Mouse (Mus musculus): Measurements from ENCODE around the gene Actg1. TPM values are rescaled to one million over a fixed set of nuclear protein-coding genes. Genes with fewer than 3 reads are reported as not detected.

Gene Actg1
- total and polyA plus RNA-seq, 2 experiments: 68.0 to 158 TPM

DNA sequence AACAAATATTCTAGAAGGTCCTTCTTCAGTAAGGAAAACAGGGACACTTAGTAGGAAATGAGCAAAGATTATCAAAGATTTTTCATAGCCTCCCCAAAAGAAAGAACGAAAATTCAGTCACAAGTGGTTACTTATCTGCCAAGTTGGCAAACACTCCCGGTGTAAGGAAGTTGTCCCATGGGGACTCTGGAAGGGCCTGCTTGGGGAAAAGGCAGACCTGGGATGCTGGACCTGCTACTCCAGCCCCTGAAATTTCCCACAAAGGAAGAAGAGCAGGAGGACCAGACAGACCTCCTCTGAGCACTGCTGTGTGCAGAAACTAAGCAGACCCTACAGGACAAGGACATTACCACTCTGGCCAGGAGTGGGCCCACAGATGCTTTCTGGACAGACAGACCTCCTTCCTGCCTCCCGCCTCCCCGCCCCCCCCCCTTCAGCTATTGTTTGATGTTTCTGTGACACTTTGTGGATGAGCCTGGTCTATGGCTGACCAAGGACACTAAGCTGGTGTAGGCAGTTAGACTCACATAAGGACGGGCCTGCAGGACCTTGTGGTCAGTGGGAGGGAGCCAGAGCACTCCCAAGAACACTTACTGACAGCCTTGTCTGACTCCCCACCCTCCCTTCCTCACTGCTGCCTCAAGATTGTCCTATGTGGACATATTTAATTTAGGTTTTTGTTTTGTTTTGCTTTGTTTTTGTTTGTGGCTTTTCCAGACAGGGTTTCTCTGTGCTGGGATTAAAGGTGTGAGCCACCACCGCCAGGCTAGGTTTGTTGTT is 34.2 kb downstream of the Actg1 start:
- TF ChIP-seq POLR2A (IDR thresholded peaks at IDR 0.05; ENCODE audit: extremely low read depth, insufficient read depth, low read length) (no peak), CTCF (IDR thresholded peaks at IDR 0.05; ENCODE audit: low read depth, low read length) (no peak)
- Histone ChIP-seq H3K4me1 (ENCODE audit: control insufficient read depth, insufficient read depth, low read length) (peaks cover 7% of the 10 kb centered on the region; the same call in 1 of the 2 replicates), H3K36me3 (ENCODE audit: control insufficient read depth, insufficient read depth, low read length) (no peaks in the 10 kb centered on the region), H3K9ac (ENCODE audit: low read depth, low read length) (no peak overlapping the region), H3K79me2 (ENCODE audit: control insufficient read depth, insufficient read depth, low read length) (no peaks in the 10 kb centered on the region), H3K4me3 (ENCODE audit: insufficient read depth, low read depth, low read length) (no peak overlapping the region), H3K27ac (replicated peaks; ENCODE audit: insufficient read depth, low read depth, low read length) (no peak overlapping the region), H3K27me3 (ENCODE audit: control insufficient read depth, insufficient read depth, low read length) (no peaks in the 10 kb centered on the region)
- DNase-seq (ENCODE audit: extremely low read depth, low read depth, low spot score): no peak
- WGBS: 69% methylated on average over 6 of the region's 6 CpGs

DNA sequence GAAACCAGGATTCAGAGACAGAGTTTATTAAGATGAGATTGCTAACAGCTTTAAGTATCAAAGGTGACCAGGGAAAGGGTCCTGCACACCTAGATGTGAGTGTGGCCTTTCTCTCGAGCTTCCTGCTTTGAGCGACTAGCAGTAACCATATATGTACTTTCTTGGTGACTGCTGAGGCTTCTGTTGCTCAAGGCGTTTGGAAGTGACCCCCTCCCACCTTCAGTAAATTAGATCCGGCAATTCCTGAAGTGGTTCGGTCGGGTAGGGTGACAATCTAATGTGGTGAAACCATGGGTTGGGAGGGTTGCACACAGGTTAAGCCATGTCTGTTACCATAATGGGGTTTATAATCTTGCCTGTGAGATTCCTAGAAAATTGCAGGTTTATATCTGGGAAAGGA is 36.3 kb downstream of the Actg1 start:
- H3K36me3 ChIP-seq (ENCODE audit: control insufficient read depth, insufficient read depth, low read length): no peaks in the 10 kb centered on the region
- no peak overlapping the region for H3K27ac ChIP-seq (replicated peaks; ENCODE audit: insufficient read depth, low read depth, low read length)
- DNase-seq (ENCODE audit: extremely low read depth, low read depth, low spot score): no peak
- no peaks in the 10 kb centered on the region for H3K79me2 ChIP-seq (ENCODE audit: control insufficient read depth, insufficient read depth, low read length)
- H3K4me1 ChIP-seq (ENCODE audit: control insufficient read depth, insufficient read depth, low read length): peaks cover 10% of the 10 kb centered on the region
- 94% methylated on average over 6 of the region's 6 CpGs for WGBS
- H3K27me3 ChIP-seq (ENCODE audit: control insufficient read depth, insufficient read depth, low read length): no peaks in the 10 kb centered on the region
- TF ChIP-seq CTCF (IDR thresholded peaks at IDR 0.05; ENCODE audit: low read depth, low read length) (no peak), POLR2A (IDR thresholded peaks at IDR 0.05; ENCODE audit: extremely low read depth, insufficient read depth, low read length) (no peak)
- H3K9ac ChIP-seq (ENCODE audit: low read depth, low read length): no peak overlapping the region
- no peak overlapping the region for H3K4me3 ChIP-seq (ENCODE audit: insufficient read depth, low read depth, low read length)

DNA sequence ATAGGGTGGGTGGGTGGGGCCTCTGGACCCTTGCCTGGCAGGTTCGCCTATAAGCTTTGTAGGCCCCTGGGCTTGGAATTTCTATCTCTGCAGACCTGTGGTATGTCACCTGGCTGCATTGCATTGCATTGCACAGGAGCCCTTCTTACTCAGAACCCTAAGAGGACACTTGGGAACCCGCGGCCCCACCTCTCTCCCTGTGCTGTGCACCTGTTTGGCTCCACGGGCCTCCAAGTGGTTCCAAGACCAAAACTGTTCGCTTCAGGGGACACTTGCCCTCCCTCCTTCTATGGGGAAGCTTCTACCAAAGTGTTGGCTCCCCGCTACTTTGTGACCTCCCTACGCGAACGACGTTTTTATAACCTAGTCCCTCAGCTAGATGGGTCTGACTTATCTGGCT is 36.8 kb downstream of the Actg1 start:
- H3K4me1 ChIP-seq (ENCODE audit: control insufficient read depth, insufficient read depth, low read length): peaks cover 6% of the 10 kb centered on the region
- H3K79me2 ChIP-seq (ENCODE audit: control insufficient read depth, insufficient read depth, low read length): no peaks in the 10 kb centered on the region
- H3K27ac ChIP-seq (replicated peaks; ENCODE audit: insufficient read depth, low read depth, low read length): no peak overlapping the region
- WGBS: 76% methylated on average over 10 of the region's 10 CpGs
- no peak for DNase-seq (ENCODE audit: extremely low read depth, low read depth, low spot score)
- TF ChIP-seq CTCF (IDR thresholded peaks at IDR 0.05; ENCODE audit: low read depth, low read length) (no peak), POLR2A (IDR thresholded peaks at IDR 0.05; ENCODE audit: extremely low read depth, insufficient read depth, low read length) (no peak)
- no peak overlapping the region for H3K9ac ChIP-seq (ENCODE audit: low read depth, low read length)
- H3K27me3 ChIP-seq (ENCODE audit: control insufficient read depth, insufficient read depth, low read length): no peaks in the 10 kb centered on the region
- no peak overlapping the region for H3K4me3 ChIP-seq (ENCODE audit: insufficient read depth, low read depth, low read length)
- H3K36me3 ChIP-seq (ENCODE audit: control insufficient read depth, insufficient read depth, low read length): no peaks in the 10 kb centered on the region

DNA sequence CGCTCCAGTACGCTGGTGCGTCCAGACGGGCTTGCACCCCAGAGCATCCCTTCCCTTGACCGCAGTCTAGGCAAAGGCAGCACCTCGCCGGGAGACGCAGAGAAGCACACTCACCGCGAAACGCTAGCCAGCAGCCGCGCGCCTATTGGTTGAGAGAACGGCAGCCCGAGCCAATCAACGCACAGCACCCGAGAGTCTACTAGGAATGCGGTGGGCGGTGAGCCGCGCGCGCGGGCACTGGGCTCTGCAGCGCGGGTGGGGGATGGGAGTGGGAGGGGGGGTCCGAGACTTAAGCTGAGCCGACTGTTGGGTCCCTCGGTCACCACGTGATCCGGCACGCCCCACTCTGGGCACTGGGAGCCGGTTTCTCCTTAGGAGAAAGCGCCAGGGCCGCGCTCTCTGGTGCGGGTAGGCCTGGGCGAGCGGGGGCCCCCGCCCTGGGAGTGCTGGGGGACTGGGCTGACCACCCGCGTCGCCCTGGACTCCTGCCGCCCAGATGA is 37.5 kb downstream of the Actg1 start:
- Histone ChIP-seq H3K9ac (ENCODE audit: low read depth, low read length) (peak overlapping the region; percentile 27), H3K4me1 (ENCODE audit: control insufficient read depth, insufficient read depth, low read length) (peaks cover 8% of the 10 kb centered on the region), H3K79me2 (ENCODE audit: control insufficient read depth, insufficient read depth, low read length) (no peaks in the 10 kb centered on the region), H3K27me3 (ENCODE audit: control insufficient read depth, insufficient read depth, low read length) (no peaks in the 10 kb centered on the region), H3K27ac (replicated peaks; ENCODE audit: insufficient read depth, low read depth, low read length) (no peak overlapping the region), H3K4me3 (ENCODE audit: insufficient read depth, low read depth, low read length) (peak overlapping the region; percentile 31; the same call in 1 of the 2 replicates), H3K36me3 (ENCODE audit: control insufficient read depth, insufficient read depth, low read length) (no peaks in the 10 kb centered on the region)
- TF ChIP-seq CTCF (IDR thresholded peaks at IDR 0.05; ENCODE audit: low read depth, low read length) (no peak), POLR2A (IDR thresholded peaks at IDR 0.05; ENCODE audit: extremely low read depth, insufficient read depth, low read length) (no peak)
- WGBS: 8% methylated on average over 45 of the region's 45 CpGs
- DNase-seq (ENCODE audit: extremely low read depth, low read depth, low spot score): peak; percentile 51

DNA sequence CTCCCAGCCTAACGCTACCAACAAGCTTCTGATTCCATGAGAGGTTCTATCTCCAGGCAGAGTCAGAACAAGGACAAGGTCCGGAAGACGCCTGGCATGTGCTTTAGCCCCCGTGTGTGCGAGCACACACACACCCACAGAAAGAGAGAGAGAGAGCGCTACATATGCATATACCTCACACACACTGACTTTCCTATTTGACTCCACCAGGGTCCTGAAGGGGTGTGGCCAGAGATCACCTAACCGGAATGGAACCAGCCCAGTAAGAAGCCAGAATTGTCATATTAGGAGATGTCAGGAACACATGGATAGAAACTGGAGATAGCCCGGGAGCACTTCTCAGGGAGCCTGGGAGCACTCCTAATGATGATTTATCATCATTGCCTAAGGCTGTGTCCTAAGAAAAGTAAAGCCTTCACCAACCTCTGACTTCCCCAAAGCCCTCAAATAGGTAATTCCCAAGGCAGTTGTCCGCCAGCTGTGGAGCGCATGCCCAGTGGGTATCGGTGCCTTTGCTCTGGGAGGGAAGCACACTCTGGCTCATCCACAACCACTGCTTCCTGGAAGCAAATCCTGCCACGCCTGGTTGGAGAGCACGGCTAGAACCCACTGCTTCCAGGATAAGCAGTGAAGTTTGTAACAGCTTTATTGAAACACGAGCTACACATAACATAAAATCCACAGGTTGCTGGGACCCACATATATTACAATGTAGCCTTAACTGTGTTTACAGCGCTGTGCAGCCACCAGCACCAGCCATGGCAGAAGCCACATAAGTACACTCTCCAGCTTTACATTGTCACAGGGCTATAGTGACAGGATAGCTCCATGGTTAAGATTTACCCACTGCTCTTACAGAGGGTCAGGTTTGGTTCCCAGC is 39.7 kb downstream of the Actg1 start:
- Histone ChIP-seq H3K27me3 (ENCODE audit: control insufficient read depth, insufficient read depth, low read length) (no peaks in the 10 kb centered on the region), H3K36me3 (ENCODE audit: control insufficient read depth, insufficient read depth, low read length) (no peaks in the 10 kb centered on the region), H3K9ac (ENCODE audit: low read depth, low read length) (no peak overlapping the region), H3K79me2 (ENCODE audit: control insufficient read depth, insufficient read depth, low read length) (no peaks in the 10 kb centered on the region), H3K4me1 (ENCODE audit: control insufficient read depth, insufficient read depth, low read length) (peaks cover 12% of the 10 kb centered on the region), H3K4me3 (ENCODE audit: insufficient read depth, low read depth, low read length) (no peak overlapping the region), H3K27ac (replicated peaks; ENCODE audit: insufficient read depth, low read depth, low read length) (no peak overlapping the region)
- TF ChIP-seq POLR2A (IDR thresholded peaks at IDR 0.05; ENCODE audit: extremely low read depth, insufficient read depth, low read length) (no peak), CTCF (IDR thresholded peaks at IDR 0.05; ENCODE audit: low read depth, low read length) (no peak)
- 62% methylated on average over 15 of the region's 15 CpGs for WGBS
- DNase-seq (ENCODE audit: extremely low read depth, low read depth, low spot score): no peak
